Mouse (Mus musculus) heart, embryonic 11.5 days (tissue): ENCODE measurements around the gene Acaca. TPM values are rescaled to one million over a fixed set of nuclear protein-coding genes. Genes with fewer than 3 reads are reported as not detected.
A peak's percentile ranks its signal among the peaks of the same experiment; 100 is the strongest.
"Not testable (repeated sequence)": the region's sequence is repeated elsewhere in the genome, so short reads cannot be mapped to it uniquely, and the experiment has no call there.

Experiments used
- ATAC-seq: fragments of 200-750 bp; cut with Nextera tagmentation; replicated peaks from 2 replicates; pipeline ENCODE4 v1.8.0; 2017; ENCODE audit warnings: moderate library complexity; ENCODE audit not compliant: insufficient number of reproducible peaks, low FRiP score, low TSS enrichment
- H3K27ac ChIP-seq: fragments of 300-500 bp; sonication (generic); 2 replicates; pipeline ENCODE4 v1.5.1; 2014; ENCODE audit warnings: mild to moderate bottlenecking, low read depth, low read length
- H3K27me3 ChIP-seq: fragments of 300-500 bp; sonication (generic); 2 replicates; pipeline ENCODE4 v1.6.1; 2014; ENCODE audit warnings: mild to moderate bottlenecking, low read length, mixed read lengths; ENCODE audit not compliant: control insufficient read depth, insufficient read depth
- H3K36me3 ChIP-seq: fragments of 300-500 bp; sonication (generic); 2 replicates; pipeline ENCODE4 v1.6.1; 2014; ENCODE audit warnings: mild to moderate bottlenecking, low read length, moderate library complexity, mixed read lengths; ENCODE audit not compliant: control insufficient read depth, insufficient read depth
- H3K4me1 ChIP-seq: fragments of 300-500 bp; sonication (generic); 2 replicates; pipeline ENCODE4 v1.6.1; 2014; ENCODE audit warnings: low read length; ENCODE audit not compliant: control insufficient read depth, insufficient read depth
- H3K4me2 ChIP-seq: fragments of 300-500 bp; sonication (generic); 2 replicates; pipeline ENCODE4 v1.6.1; 2014; ENCODE audit warnings: mild to moderate bottlenecking, moderate library complexity
- H3K4me3 ChIP-seq: fragments of 300-500 bp; sonication (generic); 2 replicates; pipeline ENCODE4 v1.5.1; 2014; ENCODE audit warnings: low read depth, low read length
- H3K9ac ChIP-seq: fragments of 300-500 bp; sonication (generic); 2 replicates; pipeline ENCODE4 v1.6.1; 2014; ENCODE audit warnings: mild to moderate bottlenecking, low read depth, low read length, moderate library complexity
- H3K9me3 ChIP-seq: fragments of 300-500 bp; sonication (generic); replicated peaks from 2 replicates; pipeline ENCODE4 v1.6.1; 2016; ENCODE audit warnings: low read length; ENCODE audit not compliant: control insufficient read depth
- WGBS: fragments of 180-500 bp; shearing (Covaris S2); extraction: QIAGEN DNeasy Blood & Tissue Kit; methylation state at CpG from one replicate; pipeline ENCODE4 v1.1.7; 2014; ENCODE audit not compliant: insufficient replicate concordance; 5-methylcytosine and 5-hydroxymethylcytosine counted together
- polyA plus RNA-seq: library from polyadenylated mRNA; unstranded; fragments of >200 nt; fragmentation: Nextera tagmentation; extraction: Ambion mirVana; gene quantifications from 2 replicates; pipeline ENCODE4 v1.2.1, GENCODE M21; 2014

The Acaca gene
- polyA plus RNA-seq, 1 experiment from 2014 or later: 12.1 TPM

DNA sequence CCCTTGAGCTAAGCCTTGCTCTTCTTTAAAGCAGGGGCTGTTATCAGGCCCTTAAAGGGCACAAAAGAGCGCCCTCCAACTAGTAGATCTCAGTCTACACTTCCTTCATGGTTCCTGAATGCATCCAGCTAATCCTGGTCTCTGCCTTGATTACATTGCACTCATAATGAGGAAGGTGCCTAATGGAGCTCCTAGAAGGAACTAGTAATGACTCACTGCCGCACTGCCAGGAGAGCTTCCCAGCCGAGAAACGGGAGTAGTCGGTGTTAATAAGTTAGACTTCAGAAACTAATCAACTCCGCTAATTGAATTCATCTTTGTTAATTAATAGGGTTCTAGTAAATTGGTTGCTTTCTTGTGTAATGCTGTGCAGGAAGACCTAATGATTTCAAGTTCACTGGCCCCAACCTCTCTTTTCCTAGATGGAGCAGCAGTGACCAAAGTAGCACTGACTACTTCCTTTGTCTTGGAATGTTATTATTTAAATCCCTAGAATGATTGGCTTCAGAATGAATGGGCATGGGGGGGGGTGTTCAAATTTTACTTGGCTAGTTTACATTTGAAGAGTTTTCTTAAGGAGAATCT is 176.8 kb downstream of the Acaca start:
- H3K4me3 ChIP-seq: no peak overlapping the region
- WGBS: 94% methylated on average over 6 of the region's 6 CpGs
- ATAC-seq: no peak
- no peak overlapping the region for H3K4me2 ChIP-seq
- no peak overlapping the region for H3K9ac ChIP-seq
- H3K36me3 ChIP-seq: 0 out of 2 replicates have a peak, but pooled peaks cover 2% of the 10 kb centered on the region
- no peaks in the 10 kb centered on the region for H3K27me3 ChIP-seq
- H3K9me3 ChIP-seq: no peaks in the 10 kb centered on the region
- no peaks in the 10 kb centered on the region for H3K4me1 ChIP-seq
- H3K27ac ChIP-seq: no peak overlapping the region

DNA sequence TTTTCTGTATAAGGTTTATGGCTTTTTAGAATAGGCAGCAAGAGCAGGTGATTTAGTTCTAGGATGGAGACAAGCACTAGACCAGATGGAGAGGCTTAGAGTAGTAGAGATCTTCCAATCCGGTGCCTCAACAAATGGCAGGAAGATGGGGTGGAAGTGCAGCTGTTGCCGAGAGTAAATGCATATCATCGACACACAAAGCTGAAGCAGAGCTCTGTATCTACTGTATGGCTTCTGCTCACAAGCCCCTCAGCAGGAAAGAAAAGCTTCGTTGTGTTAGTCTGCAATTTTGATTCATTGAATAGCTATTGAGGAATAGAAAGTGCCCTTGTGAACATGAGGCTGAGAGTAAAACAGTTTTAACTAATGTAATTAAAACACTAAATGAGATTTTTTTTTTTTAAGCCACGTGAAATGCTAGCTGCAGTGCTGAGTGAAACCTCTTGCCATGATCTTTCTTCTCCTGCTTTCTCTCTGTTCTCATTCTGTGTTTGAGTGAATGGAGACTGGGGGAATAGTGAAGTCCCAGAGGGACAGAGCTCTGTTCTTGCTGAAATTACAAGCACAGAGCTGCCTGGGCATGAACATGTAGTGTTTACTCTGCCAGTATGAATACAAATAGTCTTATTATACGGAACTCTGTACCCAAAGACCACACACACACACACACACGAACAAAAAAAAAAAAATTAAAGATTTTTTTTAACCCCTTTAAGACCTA is 194.7 kb downstream of the Acaca start:
- Histone ChIP-seq H3K4me3 (no peak overlapping the region), H3K27ac (no peak overlapping the region), H3K27me3 (no peaks in the 10 kb centered on the region), H3K36me3 (no peaks in the 10 kb centered on the region; the same call in 1 of the 2 replicates), H3K9me3 (no peaks in the 10 kb centered on the region), H3K4me2 (no peak overlapping the region), H3K9ac (no peak overlapping the region), H3K4me1 (no peaks in the 10 kb centered on the region)
- 78% methylated on average over 7 of the region's 7 CpGs for WGBS
- ATAC-seq: no peak

DNA sequence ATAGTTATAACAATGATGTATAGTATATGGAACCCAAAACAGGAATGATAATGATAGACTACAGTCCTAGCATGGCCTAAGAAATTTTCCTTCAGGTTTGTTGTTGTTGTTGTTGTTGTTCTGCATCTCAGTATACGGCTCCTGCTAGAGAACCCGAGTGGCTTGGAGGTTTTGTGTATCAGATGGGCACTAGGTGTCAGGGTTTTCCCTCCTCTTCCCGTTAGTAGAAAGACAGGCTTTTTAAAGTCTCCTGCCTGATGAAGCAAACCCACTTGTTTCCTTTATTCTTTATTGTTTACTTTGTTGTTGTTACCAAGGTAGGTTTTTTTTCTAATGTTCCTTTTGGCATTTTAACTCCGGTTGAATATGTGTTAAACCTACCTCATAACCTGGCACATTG is 197.6 kb downstream of the Acaca start:
- H3K36me3 ChIP-seq: no peaks in the 10 kb centered on the region; the same call in 1 of the 2 replicates
- H3K27ac ChIP-seq: no peak overlapping the region
- H3K4me3 ChIP-seq: no peak overlapping the region
- no peaks in the 10 kb centered on the region for H3K4me1 ChIP-seq
- no peaks in the 10 kb centered on the region for H3K27me3 ChIP-seq
- no peak overlapping the region for H3K9ac ChIP-seq
- H3K9me3 ChIP-seq: no peaks in the 10 kb centered on the region
- ATAC-seq: no peak
- WGBS: 74% methylated on average over 4 of the region's 4 CpGs
- no peak overlapping the region for H3K4me2 ChIP-seq

DNA sequence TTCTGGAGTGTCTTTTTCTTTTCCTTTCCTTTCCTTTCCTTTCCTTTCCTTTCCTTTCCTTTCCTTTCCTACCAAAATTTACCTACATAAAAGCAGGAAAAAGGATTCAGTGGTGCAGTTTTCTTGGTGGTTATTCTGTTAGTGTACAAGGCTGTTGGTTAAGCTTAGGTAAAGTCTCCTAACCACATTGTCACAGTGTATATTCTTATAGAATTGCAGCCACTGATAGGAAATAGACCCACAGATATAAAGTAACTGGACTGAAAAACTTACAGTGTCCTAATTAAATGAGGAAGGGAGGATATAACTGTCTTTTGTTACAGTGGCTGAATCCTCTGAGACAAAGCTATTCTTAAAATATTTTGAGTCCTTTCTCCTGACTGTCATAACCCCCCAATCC is 202.9 kb downstream of the Acaca start:
- no peaks in the 10 kb centered on the region for H3K9me3 ChIP-seq
- no peak for ATAC-seq
- no peak overlapping the region for H3K4me3 ChIP-seq

DNA sequence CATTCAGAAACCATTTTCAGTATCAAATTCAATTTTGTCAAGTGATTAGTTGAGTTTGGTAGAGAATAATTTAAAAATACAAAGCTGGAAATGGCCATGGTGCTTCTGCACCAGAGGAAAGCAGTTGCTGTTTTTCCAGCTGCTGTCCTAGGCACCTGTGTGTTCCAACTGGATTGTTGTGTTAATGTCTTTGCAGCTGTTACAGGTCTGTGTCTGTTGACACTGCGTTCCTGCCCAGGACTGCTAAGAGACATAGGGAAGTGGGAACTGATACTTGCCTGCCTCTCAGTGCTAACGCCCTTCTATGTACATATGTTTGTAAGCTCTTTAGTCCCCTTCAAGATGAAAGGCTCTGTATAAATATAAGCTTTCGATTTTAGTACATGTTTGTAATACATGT is 203.4 kb downstream of the Acaca start:
- H3K9ac ChIP-seq: no peak overlapping the region
- no peaks in the 10 kb centered on the region; the same call in 1 of the 2 replicates for H3K36me3 ChIP-seq
- H3K27me3 ChIP-seq: no peaks in the 10 kb centered on the region
- no peak for ATAC-seq
- H3K9me3 ChIP-seq: no peaks in the 10 kb centered on the region
- no peak overlapping the region for H3K4me2 ChIP-seq
- H3K4me1 ChIP-seq: no peaks in the 10 kb centered on the region
- H3K4me3 ChIP-seq: no peak overlapping the region
- H3K27ac ChIP-seq: no peak overlapping the region
- 82% methylated on average over 3 of the region's 3 CpGs for WGBS

More for the DNA sequence above, 202.9 kb downstream of the Acaca start:
- H3K9ac ChIP-seq: no peak overlapping the region
- no peaks in the 10 kb centered on the region for H3K27me3 ChIP-seq
- no peaks in the 10 kb centered on the region; the same call in 1 of the 2 replicates for H3K36me3 ChIP-seq
- H3K4me2 ChIP-seq: no peak overlapping the region
- H3K27ac ChIP-seq: no peak overlapping the region
- H3K4me1 ChIP-seq: no peaks in the 10 kb centered on the region

DNA sequence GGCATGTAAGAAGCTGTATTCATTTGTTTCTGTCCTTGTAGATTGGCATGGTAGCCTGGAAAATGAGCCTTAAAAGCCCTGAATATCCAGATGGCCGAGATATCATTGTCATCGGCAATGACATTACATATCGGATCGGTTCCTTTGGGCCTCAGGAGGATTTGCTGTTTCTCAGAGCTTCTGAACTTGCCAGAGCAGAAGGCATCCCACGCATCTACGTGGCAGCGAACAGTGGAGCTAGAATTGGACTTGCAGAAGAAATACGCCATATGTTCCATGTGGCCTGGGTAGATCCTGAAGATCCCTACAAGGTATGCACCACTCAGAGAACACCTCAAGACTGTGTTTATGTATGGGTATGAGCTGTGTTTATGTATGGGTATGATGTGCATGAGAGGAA is 208.8 kb downstream of the Acaca start:
- H3K9ac ChIP-seq, H3K4me3 ChIP-seq, H3K4me1 ChIP-seq, H3K4me2 ChIP-seq, H3K27ac ChIP-seq, ATAC-seq, H3K36me3 ChIP-seq, H3K9me3 ChIP-seq, H3K27me3 ChIP-seq: not testable (repeated sequence)
- WGBS: 98% methylated on average over 6 of the region's 8 CpGs

DNA sequence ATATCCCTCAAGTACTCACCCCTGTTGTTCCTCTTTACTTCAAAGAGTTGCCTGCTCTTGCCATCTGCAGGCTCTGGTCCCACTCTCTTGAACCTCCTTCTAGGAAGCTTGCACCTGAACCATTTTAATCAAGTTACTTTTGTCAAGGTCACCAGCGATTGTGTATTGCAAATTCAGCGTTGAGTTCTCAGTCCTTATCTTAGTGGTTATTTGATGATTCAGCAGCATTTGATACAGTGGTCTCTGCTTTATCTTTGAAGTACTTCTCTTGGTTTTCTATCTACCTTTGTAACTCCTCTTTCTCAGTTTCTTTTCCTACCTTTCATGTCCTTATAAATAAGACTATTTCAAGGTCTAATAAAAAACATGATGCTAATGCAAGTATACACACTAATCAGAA is 211.2 kb downstream of the Acaca start:
- Histone ChIP-seq H3K36me3 (no peaks in the 10 kb centered on the region), H3K4me1 (peaks cover 4% of the 10 kb centered on the region; the same call in 1 of the 2 replicates), H3K4me3 (no peak overlapping the region), H3K27ac (no peak overlapping the region), H3K9me3 (no peaks in the 10 kb centered on the region), H3K9ac (no peak overlapping the region), H3K27me3 (no peaks in the 10 kb centered on the region), H3K4me2 (no peak overlapping the region)
- no peak for ATAC-seq
- WGBS: 52% methylated on average over 2 of the region's 2 CpGs

DNA sequence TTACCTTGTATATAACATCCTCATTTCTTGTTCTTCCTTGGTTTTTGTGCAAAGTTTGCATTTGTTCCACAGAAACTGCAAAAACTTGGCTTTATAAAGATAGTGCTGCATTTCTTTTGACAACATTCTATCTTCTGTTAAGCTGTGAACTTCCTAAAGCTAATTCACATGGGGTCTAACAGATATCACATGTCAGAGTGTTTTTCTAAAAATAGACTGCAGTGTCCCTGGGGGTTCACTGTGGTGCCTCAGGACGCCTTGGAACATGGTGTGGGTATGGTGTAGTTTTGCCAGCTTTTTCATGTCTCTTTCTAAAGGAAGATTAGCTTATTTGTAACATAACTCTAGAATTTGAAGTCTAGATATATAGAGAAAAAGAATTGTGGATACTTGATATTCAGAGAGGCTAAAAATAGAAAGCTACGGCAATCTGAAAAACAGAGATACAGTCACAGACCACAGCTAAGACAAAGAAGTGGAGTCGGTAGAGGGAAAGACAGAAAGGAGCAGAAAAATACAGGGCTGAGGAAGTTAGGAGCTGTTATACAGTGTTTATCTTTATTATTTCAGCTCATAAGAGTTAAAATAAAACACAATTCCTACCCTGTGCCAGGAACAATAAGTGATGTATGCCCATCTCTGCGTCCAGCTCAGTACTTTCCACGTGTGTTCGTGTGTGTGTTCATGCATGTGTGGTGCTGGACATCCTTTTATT is 215.2 kb downstream of the Acaca start:
- ATAC-seq: no peak
- 0 out of 2 replicates have a peak overlapping the region, but pooled peaks have one; percentile 9 for H3K4me2 ChIP-seq
- H3K4me1 ChIP-seq: peaks cover 8% of the 10 kb centered on the region; the same call in 1 of the 2 replicates
- H3K9ac ChIP-seq: no peak overlapping the region
- H3K36me3 ChIP-seq: no peaks in the 10 kb centered on the region
- peak overlapping the region; percentile 62; the same call in 1 of the 2 replicates for H3K27ac ChIP-seq
- no peaks in the 10 kb centered on the region for H3K9me3 ChIP-seq
- no peak overlapping the region for H3K4me3 ChIP-seq
- H3K27me3 ChIP-seq: no peaks in the 10 kb centered on the region
- WGBS: 46% methylated on average over 6 of the region's 6 CpGs
